Mouse (Mus musculus): ENCODE results near the gene Abcb9.

The Abcb9 gene

DNA sequence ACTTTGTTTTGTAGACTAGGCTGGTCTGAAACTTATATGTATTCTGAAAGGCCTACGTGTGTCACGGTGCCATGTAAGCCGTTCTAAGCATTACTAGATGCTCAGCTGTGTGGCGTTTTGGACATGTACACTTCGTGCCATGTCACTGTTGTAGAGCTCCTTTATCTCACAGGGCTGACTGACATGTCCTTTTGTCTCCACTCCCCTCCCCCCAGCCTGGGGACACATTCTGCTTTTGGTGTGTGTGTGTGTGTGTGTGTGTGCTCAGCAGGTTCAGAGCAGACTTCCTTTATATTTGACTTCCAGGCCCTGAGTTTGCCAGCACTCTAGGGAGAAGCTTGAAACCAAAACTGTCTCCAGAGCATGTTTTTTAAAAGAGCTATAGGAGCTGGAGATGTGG lies 58.8 kb downstream of the Abcb9 start:
- in situ Hi-C loops (cut with MboI; ENCODE audit: unreplicated experiment in 2 of 2), result no loop called here

DNA sequence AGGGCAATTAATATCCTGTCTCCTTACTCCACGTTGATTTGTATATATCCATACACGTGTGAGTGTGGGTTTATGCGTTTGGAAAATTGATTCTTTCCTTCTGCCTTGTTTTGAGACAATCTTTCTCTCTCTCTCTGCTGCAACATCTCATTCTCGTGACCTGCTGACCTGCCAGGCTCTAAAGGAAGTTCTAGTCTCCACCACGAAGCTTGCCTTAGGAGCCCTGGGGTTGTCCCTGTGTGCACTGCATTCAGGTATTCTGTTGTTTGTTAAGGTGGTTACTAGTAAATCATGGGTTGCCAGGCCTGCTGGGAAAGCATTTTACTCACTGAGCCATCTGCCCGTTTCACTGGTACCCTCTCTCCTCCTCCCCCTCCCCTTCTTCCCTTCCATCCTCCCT lies 59.3 kb downstream of the Abcb9 start:
- in situ Hi-C loops (cut with MboI; ENCODE audit: unreplicated experiment in 2 of 2), result no loop called here

DNA sequence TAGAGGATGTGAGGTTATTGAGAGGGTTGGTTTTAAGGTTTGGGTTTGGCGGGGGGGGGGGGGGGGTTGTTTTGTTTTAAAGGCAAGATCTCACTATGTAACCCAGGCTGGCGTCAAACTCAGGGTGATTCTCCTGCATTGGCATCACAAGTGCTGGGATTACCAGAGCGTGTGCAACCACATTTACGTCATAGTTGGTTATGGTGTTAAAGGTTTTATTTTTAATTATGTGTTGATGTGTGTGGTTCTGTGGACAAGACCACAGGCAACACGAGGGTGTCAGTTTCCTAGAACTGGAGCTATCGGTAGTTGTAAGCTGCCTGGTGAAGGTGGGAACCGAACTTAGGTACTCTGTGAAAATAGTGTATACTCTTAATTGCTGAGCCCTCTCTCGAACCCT lies 59.8 kb downstream of the Abcb9 start:
- in situ Hi-C loops (cut with MboI; ENCODE audit: unreplicated experiment in 2 of 2), result no loop called here

DNA sequence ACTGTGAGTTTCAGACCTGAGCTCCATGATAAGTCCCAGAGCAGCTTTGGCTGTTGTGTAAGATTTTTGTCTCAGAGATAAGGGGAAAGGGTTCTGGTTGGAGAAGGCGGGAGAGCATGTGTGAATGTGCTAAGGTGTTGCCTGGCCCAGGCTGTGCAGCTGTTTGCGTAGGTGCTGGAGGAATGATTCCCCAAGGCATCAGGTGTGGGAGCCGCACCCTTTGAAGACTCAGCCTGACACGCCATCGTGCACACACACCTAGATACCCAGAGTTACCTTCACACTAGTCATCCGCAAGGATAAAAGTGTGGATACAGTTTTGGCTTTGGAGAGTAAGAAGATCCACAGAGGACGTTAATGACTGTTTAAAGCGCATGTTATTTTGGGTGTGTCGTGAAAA lies 60.2 kb downstream of the Abcb9 start:
- in situ Hi-C loops (cut with MboI; ENCODE audit: unreplicated experiment in 2 of 2), result no loop called here

DNA sequence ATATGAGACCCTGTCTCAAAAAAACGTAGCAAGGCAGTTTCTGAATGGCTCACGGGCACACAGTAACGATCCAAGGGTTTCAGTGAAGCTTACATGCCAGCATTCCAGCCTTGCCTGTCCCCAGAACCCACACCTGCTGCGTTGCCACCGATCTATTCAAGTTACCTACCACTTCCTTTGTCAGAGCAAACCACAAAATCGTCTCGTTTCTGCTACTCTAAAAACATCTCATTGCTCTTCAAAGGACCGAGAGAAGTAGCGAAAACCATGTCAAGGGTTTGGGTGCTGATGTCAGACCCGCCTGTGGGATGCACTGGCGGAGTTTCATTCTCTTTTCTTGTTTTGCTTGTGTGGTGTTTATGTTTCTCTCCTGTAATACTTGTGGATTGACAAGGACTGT lies 61.1 kb downstream of the Abcb9 start:
- in situ Hi-C loops (cut with MboI; ENCODE audit: unreplicated experiment in 2 of 2), result no loop called here

DNA sequence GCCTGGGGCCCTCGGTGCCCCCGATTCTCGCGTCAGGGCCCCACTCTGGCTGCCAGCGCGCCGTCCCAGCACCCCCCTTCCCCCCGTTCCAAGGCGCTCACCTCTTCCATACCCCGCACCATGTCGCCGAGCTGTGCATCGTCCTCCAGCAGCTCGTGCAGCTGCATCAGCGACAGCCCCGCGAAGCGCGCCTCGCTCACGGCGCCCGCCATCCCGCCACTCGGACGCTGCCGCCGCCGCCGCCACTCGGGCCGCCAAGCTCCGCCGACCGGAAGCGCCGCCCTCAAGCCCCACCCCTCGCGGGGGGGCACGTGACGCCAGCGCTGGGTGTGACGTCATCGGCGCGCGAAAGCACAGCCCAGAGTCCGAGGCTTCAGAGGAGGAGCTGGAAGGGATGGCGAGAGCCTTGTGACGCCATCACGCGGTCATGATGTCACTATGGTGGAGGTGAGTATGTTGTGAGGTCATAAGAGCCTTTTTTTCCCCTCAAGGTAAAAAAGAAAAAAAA lies 63.5 kb downstream of the Abcb9 start, which contains the start of gene Vps37b:
Gene Vps37b, minus strand, starts transcription at position 270 of the 508 bp plus-strand sequence.
- in situ Hi-C loops (cut with MboI; ENCODE audit: unreplicated experiment in 2 of 2), result no loop called here

DNA sequence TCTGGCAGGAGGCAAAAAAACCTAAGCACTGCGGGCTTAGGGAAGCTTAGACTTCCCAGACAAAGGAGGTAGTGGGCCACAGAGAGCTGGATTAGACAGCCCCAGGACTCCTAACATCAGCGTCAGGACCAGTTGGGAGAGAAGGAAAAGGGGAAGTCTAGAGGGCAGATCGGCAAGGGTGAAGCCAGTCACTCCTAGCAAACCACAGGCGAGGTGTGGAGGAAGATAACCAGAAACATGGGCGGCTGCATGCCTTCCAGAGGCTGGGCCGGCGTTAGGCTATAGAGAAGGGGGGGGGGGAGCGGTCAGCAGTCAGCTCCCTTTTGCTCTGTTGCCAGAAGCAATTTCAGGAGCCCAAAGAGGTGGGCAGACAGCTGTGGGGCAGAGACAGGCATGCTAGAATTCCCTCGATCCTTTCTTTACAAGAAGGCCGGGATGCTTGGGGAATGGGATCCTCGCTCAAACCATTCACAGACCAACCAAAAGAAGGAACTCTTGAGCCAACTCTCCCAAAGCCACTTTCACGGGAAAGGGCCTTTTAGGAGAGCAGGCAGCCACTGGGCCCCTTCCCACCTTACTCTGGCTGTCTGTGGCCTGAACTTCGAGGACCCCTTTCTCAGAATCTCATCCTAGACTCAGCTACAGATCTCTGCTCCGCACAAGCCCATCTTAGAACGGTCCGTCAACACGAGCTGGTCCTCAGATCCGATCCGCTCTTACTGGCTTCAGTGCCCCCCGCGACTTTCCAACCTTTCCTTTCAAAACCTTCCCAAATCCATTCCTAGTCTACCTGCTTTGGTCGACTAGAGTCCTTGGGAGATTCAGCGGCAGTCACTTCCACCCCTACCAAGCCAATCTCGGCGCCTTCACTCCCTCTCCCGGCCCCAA lies 64.3 kb downstream of the Abcb9 start:
- in situ Hi-C loops (cut with MboI; ENCODE audit: unreplicated experiment in 2 of 2), result no loop called here

DNA sequence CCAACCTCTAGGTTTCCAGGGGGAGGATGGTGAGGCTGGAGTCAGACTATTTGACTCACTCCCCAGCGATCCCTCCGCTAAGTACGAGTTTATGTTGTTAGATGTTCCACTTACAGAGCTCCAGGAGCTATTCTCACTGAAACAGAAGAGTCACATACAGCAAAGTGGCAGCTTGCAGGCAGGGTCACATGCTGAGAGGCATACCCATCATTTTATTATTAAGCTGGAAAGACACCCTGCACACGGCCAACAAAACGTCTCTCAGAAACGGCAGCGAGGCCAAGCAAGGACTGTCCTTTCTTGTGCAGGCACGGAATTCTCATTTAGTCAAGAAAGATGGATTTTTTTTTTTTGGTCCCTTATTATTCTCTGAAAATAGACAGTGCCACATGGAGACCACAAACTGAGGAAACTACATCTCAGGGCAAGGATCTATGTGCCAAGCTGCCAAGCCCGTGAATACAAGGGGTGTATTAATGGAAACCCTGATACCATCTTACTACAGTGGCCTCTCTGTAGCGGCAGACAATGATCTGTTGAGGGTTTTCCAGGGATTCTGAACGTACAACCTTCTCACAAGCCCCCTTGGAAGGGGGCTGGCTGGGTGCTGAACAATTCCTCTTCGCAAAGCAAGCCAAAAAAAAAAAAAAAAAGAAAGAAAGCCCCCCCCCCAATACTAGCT lies 65.1 kb downstream of the Abcb9 start:
- in situ Hi-C loops (cut with MboI; ENCODE audit: unreplicated experiment in 2 of 2), result no loop called here

DNA sequence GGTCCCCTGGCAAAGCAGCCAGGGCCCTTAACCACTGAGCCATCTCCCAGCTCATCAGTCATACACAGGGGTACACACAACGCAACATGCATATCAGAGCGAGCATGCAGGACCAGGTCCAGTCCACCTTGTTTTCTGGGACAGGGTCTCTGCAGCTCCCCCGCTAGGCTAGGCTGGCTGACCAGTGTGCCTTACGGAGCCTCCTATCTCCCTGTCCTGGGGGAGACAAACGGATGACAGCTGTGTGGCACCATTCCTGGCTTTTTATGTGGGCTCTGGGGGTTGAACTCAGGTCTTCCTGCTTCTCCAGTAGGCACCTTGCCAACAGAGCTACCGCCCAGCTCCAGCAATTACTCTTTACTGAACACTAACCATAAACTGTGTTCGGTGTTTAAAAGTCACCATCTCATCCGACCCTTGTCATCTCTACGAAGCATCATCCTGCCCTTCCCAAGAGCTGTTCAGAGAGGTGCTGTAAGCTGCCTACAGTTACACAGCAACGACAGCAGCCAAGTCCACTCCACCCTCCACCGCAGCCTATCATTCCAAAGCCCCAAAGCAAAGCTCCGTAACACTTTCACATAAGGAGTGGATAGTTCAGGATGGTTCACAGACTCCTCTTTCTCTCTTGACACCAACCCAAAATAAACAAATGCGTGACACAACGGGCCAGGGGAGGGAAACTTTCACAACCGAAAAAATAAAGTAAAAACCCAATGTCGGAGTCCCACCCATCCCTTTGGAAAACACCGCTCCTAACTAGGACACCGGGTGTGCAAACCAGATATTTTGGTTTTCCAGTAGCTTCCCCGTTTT lies 66.2 kb downstream of the Abcb9 start:
- in situ Hi-C loops (cut with MboI; ENCODE audit: unreplicated experiment in 2 of 2), result no loop called here

DNA sequence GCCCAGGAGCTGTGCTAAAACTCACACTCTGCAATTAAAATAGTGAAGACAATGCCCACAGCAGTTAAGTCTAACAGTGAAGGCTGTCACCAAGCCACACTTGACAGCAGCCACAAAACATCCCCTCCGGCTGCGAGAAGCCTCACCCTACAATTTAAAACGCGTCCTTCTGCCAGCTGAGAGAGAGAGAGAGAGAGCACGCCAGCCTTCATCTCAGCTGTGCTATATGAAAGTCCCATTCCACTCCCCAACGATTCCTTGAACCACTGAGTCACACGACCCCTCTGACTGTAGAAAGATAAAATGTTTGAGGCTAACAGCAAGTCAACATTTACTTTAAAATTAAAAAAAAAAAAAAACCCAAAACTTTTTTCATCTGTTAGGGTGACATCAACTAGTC lies 66.9 kb downstream of the Abcb9 start:
- in situ Hi-C loops (cut with MboI; ENCODE audit: unreplicated experiment in 2 of 2), result no loop called here

DNA sequence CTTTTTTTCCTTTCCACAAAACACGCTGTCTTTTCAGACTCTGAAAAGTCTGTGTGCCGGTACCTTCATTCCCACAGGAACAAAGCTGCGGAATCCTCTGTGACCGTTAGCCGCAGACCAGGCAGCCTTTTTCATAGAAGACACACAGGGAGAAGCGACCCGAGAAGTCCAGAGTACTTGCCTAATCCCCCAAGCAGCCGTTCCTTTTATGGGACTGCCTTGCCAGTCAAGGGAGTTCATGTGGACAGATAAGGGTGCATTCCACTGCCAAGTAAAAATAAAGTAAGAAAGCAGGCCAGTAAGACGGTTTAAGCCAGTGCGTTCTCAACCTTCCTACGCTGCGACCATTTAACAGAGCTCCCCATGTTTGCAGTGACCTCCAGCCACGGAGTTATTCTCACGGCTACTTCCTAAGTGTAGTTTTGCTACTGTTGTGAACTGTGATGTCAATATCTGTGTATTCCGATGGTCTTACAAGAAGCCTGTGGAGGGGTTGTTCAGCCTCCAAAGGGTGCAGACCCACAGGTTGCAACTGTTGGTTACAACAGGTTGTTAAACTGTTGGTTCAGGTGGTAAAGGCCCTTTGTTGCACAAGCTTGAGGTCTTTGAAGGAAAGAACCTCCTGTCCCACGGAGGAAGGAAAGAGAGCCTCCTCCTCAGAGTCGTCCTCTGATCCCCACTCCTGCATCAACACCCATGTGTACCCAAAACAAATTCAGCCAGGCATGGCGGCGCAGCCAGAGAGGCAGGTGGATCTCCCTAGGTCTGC lies 67.7 kb downstream of the Abcb9 start:
- in situ Hi-C loops (cut with MboI; ENCODE audit: unreplicated experiment in 2 of 2), result no loop called here

DNA sequence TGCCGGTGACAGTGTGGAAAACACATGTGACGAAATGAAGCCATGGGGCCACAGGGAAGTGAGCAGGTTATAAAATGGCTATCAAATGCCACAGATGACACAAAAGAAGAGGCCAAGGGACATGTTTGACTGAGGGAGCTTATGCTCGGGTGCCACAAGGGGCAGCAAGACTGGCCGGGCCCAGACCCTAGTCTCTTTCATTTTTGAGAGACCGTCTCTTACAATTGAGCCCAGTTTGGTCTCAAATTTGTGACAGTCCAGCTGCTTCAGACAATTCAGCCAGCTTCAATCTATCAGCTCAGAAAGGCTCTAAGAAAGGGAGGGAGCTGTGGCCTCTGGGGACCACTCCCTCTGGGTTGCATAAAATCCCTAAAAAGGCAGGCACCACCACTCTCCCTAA lies 69.0 kb downstream of the Abcb9 start:
- in situ Hi-C loops (cut with MboI; ENCODE audit: unreplicated experiment in 2 of 2), result no loop called here

DNA sequence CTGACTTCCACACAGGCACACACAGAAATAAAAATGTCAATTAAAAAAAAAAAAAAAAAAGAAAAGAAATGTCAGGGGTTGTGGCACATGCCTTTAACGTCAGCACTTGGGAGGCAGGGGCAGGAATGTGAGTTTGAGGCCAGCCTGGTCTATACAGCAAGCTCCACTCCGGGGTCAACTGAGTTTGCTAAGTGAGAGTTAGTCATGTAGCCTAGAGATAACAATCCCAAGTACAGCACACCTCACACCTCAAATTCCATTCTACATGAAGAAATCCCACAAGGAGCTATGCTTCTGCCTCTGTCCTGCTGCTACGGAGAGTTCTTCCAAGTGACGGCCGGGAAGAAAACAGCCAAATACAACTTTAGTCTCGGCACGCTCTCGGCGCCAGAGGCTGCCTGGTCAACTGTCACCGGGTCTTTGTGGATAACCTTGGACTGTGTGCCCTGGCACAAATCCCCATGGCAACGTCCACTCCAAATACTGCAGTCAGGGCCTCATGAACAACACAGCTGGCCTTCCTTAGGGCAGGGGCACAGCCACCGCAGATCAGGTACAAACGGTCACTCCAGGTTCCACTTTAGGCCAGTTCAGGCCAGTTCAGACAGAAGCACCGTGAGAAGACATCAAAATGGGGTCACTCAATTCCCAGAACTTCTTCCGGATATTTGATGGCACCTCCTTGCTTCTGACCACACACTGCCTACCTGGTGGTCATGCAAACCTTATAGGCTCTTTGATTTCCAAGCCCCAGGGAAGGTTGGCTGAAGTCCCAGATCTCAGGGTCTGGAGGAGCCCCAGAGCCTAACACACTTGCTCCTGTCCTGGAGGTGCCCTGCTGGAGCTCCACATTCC lies 69.8 kb downstream of the Abcb9 start:
- in situ Hi-C loops (cut with MboI; ENCODE audit: unreplicated experiment in 2 of 2), result no loop called here

DNA sequence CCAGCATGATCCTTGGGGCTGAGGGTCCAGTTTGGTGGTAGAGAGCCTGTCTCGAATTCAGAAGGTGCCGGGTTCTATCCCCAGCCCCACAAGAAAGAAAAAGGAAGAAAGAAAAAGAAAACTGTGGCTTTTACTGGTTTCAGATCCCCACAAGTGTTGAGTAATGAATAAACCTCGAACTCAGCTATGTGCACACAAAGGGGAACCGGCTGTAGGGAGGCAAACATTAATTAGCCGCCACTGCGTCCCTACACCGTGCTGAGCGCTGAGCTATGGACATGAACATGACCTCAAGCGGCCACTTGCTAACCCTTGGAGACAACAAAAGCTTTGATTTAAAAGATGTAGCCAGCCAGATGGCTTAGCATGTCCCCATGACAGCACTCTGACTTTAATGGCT lies 70.5 kb downstream of the Abcb9 start:
- in situ Hi-C loops (cut with MboI; ENCODE audit: unreplicated experiment in 2 of 2), result no loop called here

DNA sequence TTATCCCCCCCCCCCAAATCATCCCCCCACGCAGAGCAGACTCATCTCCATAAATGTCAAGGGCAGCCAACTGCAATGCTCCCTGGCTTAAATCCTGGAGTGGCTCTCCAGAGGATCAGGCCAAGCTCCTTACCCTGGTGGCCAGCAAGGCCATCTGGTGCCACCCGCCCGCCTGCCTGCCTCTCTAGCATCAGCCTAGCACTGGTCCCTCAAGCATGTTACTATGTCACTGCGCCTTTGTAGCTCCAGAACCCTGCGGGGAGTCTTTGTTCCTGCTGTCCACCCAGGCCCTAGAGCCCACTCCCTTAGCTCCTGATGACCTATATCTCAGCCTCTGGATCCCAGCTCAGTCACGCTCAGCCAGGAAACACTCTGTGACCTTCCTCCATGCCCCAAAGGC lies 70.9 kb downstream of the Abcb9 start:
- in situ Hi-C loops (cut with MboI; ENCODE audit: unreplicated experiment in 2 of 2), result loop anchor here in 1 of 2 experiments (25.0 kb wide), 1 partner anchor 838 kb away; the partner anchor contains the start of genes Ccdc92 and Zfp664

DNA sequence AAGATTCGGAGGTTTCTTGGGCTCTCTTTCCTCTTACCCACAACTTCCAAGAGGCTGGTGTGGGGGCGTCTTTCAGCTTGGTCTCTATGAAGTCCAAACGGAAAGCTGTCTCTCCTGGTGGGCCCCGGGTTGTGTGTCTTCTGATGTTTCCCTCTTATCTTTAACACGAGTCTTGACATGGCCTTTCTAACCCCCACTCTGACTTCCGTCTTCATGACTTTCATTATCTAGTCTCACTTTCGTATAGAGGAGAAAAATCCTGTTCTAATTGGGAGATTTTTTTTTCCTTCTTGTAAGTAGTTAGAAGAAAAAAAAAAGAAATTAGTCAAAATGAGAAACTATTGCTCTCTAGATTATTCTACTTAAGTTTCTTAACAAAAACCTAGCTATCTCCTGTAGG lies 73.2 kb downstream of the Abcb9 start:
- in situ Hi-C loops (cut with MboI; ENCODE audit: unreplicated experiment in 2 of 2), result loop anchor here in 1 of 2 experiments (25.0 kb wide), 1 partner anchor 840 kb away; the partner anchor contains the start of genes Ccdc92 and Zfp664

DNA sequence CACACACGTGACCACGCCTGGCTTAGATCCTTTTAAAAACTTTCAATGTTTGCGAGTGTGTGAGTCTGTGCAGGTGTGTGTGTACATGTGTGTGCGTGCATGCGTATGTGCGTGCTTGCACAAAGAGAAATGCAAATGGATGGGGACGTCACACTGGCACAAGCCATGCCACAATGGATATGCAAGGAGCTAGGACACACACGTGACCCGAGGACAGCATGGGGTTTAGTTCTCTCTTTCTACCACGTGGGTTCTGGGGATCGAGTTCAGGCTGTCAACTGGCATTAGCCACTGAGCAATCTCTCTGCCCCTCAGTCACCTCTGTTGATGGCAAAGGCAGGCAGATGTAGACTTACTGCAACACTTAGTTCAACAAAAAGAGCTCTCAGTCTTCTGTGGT lies 73.9 kb downstream of the Abcb9 start:
- in situ Hi-C loops (cut with MboI; ENCODE audit: unreplicated experiment in 2 of 2), result loop anchor here in 1 of 2 experiments (25.0 kb wide), 1 partner anchor 841 kb away; the partner anchor contains the start of genes Ccdc92 and Zfp664

DNA sequence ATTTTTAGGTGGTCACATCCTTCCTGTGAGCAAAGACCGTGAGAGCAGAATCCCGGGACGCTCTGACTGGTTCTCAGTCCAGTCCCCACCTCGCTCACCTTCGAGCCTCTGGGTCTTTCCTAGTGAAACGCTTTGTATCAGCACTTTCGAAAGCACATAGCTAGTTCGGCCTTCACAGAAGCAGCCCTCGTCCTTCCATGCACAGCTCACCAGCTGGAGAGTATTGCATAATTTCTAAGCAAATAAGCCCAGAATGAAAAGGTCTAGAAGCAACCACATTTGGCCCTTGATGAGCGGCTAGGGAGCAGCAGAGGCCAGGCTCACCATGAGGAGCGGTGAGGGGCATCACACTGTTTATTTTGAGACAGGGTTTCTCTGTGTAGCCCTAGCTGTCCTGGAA lies 74.5 kb downstream of the Abcb9 start:
- in situ Hi-C loops (cut with MboI; ENCODE audit: unreplicated experiment in 2 of 2), result loop anchor here in 1 of 2 experiments (25.0 kb wide), 1 partner anchor 841 kb away; the partner anchor contains the start of genes Ccdc92 and Zfp664
